Mouse (Mus musculus) liver, adult 2 months (tissue): ENCODE measurements around the gene Pcp2.

Source experiments
- CTCF ChIP-seq: fragments of 200-500 bp; IDR thresholded peaks from 2 replicates; pipeline ENCODE4 v1.5.1; 2011; ENCODE audit warnings: low read depth, low read length, control low read depth
- POLR2A ChIP-seq: fragments of 200-500 bp; IDR thresholded peaks from 2 replicates; pipeline ENCODE4 v1.6.1; 2011; ENCODE audit warnings: low read length, control low read depth; ENCODE audit not compliant: insufficient read depth; ENCODE audit errors: extremely low read depth

- TF ChIP-seq CTCF (no peak), POLR2A (no peak)
Measured at GRCm38 (mm10) chr8:3648268-3648667, 22.9 kb upstream of the Pcp2 start.
